Mouse (Mus musculus): Measurements from ENCODE around the gene Cox10. TPM values are rescaled to one million over a fixed set of nuclear protein-coding genes. Genes with fewer than 3 reads are reported as not detected.

Cox10 gene
- total RNA-seq, 2 experiments from 2014 or later: 28.4 to 30.7 TPM

DNA sequence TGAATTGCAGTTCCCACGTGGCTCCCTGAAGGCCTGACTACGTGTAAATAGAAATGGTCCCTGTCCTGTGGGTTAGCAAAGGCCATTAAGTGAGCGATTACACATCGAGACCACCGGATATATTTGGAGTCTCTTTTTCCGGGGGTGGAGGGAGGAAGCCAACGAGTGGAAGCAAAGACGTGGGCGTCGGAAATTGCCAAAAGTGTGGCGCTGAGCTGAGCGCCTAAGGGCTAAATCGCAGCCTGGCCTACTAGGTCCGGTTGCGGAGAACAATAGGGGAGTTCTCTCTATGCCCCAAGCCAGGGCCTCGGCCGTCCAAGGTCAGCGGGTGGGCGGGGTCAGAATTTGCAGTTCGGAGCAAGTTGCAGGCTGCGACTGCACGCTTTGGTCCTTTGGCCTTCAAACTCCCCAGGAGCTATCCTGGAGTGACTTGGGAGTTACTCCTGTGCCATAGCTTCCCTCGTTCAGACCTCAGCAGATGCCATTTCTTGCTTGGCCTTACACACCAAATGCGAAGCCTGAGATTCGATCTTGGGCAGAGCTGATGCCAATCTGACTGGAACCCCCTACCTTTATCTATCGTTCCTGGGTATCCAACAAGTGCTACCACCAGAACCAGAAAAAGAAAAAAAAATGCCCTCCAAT is 154.9 kb downstream of the Cox10 start:
- intact Hi-C loops (cut with DNase I; ENCODE audit: low total_unique reads): loop anchor here (5.0 to 10.0 kb wide), 2 partner anchors 150 to 793 kb away; partner anchors contain the start of gene Cox10
- DNase-seq: no peak

DNA sequence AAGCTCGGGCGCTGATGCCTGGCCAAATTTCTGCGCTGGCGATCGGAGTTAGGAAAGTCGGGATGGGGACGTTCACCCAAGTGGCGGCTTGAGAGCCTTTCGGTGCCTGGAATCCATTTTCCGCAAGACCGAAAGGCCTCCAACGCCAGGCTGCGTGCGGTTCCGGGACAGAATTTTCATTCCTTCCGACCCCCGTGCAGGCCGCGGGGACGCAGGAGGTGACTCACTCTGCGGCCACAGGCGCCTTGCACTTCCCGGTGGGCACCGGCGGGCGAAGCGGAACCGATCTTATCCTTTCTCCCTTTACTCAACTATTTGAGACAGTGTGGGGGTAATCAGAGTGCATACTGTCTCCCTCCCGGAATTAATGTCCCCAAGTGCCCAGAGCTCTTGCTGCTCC is 155.9 kb downstream of the Cox10 start:
- no peak for DNase-seq
- intact Hi-C loops (cut with DNase I; ENCODE audit: low total_unique reads): loop anchor here (5.0 to 10.0 kb wide), 2 partner anchors 151 to 794 kb away; partner anchors contain the start of gene Cox10

- DNase-seq: peak; percentile 91
- intact Hi-C loops (cut with DNase I; ENCODE audit: low total_unique reads): loop anchor here (5.0 to 10.0 kb wide), 2 partner anchors 153 to 795 kb away; partner anchors contain the start of gene Cox10
Measured at GRCm38 (mm10) chr11:63922091-63922621, 157.1 kb downstream of the Cox10 start, which contains the start of gene Hs3st3b1. TSS of gene Hs3st3b1 (minus strand) at chr11:63922290.

DNA sequence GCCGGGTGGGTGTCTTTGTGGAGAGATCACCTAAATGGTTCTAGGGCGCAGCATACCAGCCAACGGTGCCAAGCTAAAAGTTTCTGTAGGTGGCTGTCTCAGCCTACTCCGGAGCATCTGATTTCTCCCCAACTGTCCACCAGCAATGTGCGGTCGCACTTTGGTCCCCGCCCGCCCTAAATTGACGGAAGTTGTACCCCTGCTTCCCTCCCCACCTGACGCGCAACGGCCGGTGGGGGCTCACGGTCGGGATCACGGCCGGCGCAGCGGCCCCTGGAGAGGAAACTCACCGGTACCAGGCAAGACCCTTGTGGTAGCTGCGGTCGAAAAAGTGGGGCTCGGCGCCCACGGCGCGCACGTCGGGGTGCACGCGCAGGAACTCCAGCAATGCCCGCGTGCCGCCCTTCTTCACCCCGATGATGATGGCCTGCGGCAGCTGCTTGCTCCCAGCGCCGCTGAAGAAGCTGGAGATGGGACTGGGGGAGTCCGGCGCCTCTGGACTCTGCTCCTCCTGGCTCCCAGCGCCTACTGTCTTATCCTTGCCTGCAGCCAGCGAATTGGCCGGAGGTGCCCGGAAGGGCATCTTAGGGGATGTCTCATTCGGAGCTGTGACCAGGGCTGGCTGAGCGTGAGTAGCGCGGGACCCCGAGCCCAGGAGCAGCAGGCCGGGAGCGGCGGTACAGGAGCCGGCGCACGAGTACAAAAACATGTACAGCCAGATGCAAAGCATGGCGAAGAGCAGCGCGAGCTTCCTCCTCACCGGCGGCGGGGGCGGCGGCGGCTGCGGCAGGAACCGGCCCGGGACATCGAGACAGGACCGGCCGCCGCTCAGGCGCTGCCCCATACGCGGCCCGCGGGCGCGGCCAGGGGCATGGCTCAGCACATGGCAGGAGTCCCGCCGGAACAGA is 158.0 kb downstream of the Cox10 start:
- DNase-seq: peak; percentile 25
- intact Hi-C loops (cut with DNase I; ENCODE audit: low total_unique reads): loop anchor here (5.0 to 10.0 kb wide), 2 partner anchors 154 to 796 kb away; partner anchors contain the start of gene Cox10

- intact Hi-C loops (cut with DNase I; ENCODE audit: low total_unique reads): loop anchor here (5.0 to 10.0 kb wide), 2 partner anchors 154 to 797 kb away; partner anchors contain the start of gene Cox10
- peak; percentile 83 for DNase-seq
Measured at GRCm38 (mm10) chr11:63920531-63920930, 158.7 kb downstream of the Cox10 start.

- no peak for DNase-seq
- intact Hi-C loops (cut with DNase I; ENCODE audit: low total_unique reads): loop anchor here (5.0 to 10.0 kb wide), 2 partner anchors 155 to 798 kb away; partner anchors contain the start of gene Cox10
Measured at GRCm38 (mm10) chr11:63919211-63920098, 159.8 kb downstream of the Cox10 start.

DNA sequence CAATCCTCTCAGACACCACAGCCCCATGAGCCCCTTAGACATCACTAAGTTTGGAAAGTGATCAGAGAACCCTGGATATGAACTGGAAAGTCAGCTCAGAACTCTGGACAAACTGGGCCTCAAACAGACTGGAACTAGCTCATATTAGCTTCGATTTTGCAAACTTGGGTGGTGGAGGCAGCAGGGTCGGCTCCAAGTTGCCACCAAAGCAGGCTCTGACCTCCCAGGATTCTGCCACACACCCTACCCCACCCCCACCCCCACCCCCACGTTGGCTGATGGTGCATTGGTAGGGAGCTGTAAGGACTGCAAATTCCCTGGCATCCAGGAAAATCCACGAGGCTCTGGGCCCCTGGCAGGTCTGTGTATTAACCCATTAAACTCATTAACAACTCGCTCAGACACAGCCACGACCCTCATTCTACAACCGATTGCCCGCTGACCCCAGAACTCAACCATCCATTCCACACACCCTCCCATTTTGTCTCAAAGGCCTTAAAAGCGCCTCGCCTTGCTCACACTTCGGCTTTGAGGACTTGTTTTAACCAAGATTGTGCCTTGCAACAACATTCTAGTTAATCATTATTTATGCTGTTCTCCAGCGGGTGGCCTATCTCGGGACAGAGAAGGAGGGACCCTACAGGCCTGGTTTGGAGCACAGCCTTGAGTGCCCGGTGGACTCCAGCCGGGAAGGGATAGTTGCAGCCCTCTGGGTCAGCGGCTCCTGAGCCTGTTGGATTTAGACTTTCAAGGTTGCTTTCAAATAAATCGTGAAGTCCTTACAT is 160.8 kb downstream of the Cox10 start:
- no peak for DNase-seq
- intact Hi-C loops (cut with DNase I; ENCODE audit: low total_unique reads): no loop called here

- DNase-seq: no peak
- intact Hi-C loops (cut with DNase I; ENCODE audit: low total_unique reads): no loop called here
Measured at GRCm38 (mm10) chr11:63917561-63917960, 161.7 kb downstream of the Cox10 start.

DNA sequence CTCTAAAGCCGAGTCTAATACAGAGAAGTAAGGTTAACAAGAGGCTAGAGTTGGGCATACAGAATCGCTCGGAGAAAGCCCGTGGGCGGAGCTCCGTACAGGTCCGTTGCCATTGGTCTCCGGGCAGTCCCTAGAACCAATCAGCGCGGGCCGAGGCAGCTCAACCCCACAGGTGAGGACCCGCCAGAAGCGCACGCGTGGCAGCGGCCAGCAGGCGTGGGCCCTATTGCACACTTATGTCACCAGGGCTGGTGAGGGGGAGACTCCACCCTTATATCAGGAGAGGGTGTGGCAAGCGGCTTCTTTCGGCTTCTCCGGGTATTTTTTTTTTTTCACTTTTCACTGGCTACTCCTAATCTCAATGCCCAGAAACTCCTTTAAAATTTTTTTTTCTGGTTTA is 164.9 kb downstream of the Cox10 start:
- intact Hi-C loops (cut with DNase I; ENCODE audit: low total_unique reads): no loop called here
- peak; percentile 69 for DNase-seq

- DNase-seq: no peak
- intact Hi-C loops (cut with DNase I; ENCODE audit: low total_unique reads): no loop called here
Measured at GRCm38 (mm10) chr11:63913936-63914335, 165.3 kb downstream of the Cox10 start.

Other genes starting within 250 kb of the Cox10 start
- under 1 TPM; 0.35 to 0.62 TPM for gene Hs3st3b1, start 157.2 kb downstream of the Cox10 start, total RNA-seq (2021)

Measured in gastrocnemius, postnatal 14 days (tissue).